Mouse (Mus musculus) intestine, embryonic 16.5 days (tissue): Measurements from ENCODE around the gene Zfr2. TPM values are rescaled to one million over a fixed set of nuclear protein-coding genes. Genes with fewer than 3 reads are reported as not detected.
"Not testable (repeated sequence)": the region's sequence is repeated elsewhere in the genome, so short reads cannot be mapped to it uniquely, and the experiment has no call there.

Experiments
- ATAC-seq: fragments of 200-750 bp; cut with Nextera tagmentation; 2 replicates; pipeline ENCODE4 v1.8.0; 2017; ENCODE audit warnings: moderate TSS enrichment, moderate library complexity
- H3K27ac ChIP-seq: fragments of 300-500 bp; sonication (generic); 2 replicates; pipeline ENCODE4 v1.5.1; 2014; ENCODE audit warnings: mild to moderate bottlenecking, low read length
- H3K27me3 ChIP-seq: fragments of 300-500 bp; sonication (generic); replicated peaks from 2 replicates; pipeline ENCODE4 v1.6.1; 2014; ENCODE audit warnings: low read length, control low read depth, mixed read lengths; ENCODE audit not compliant: control insufficient read depth, insufficient read depth
- H3K36me3 ChIP-seq: fragments of 300-500 bp; sonication (generic); 2 replicates; pipeline ENCODE4 v1.6.1; 2014; ENCODE audit warnings: low read length, control low read depth; ENCODE audit not compliant: control insufficient read depth, insufficient read depth
- H3K4me1 ChIP-seq: fragments of 300-500 bp; sonication (generic); 2 replicates; pipeline ENCODE4 v1.6.1; 2014; ENCODE audit warnings: low read length, control low read depth, mixed read lengths; ENCODE audit not compliant: control insufficient read depth, insufficient read depth
- H3K4me2 ChIP-seq: fragments of 300-500 bp; sonication (generic); 2 replicates; pipeline ENCODE4 v1.6.1; 2014; ENCODE audit warnings: low read depth, low read length, control low read depth
- H3K4me3 ChIP-seq: fragments of 300-500 bp; sonication (generic); 2 replicates; pipeline ENCODE4 v1.5.1; 2014; ENCODE audit warnings: mild to moderate bottlenecking, low read length
- H3K9ac ChIP-seq: fragments of 300-500 bp; sonication (generic); 2 replicates; pipeline ENCODE4 v1.6.1; 2014; ENCODE audit warnings: low read depth, low read length
- H3K9me3 ChIP-seq: fragments of 300-500 bp; sonication (generic); 2 replicates; pipeline ENCODE4 v1.6.1; 2016; ENCODE audit warnings: low read length, control low read depth; ENCODE audit not compliant: control insufficient read depth
- WGBS: fragments of 180-500 bp; shearing (Covaris S2); extraction: QIAGEN DNeasy Blood & Tissue Kit; methylation state at CpG from one replicate; pipeline ENCODE4 v1.1.7; 2014; 5-methylcytosine and 5-hydroxymethylcytosine counted together
- polyA plus RNA-seq: library from polyadenylated mRNA; unstranded; fragments of >200 nt; fragmentation: Nextera tagmentation; extraction: Ambion mirVana; gene quantifications from 2 replicates; pipeline ENCODE4 v1.2.1, GENCODE M21; 2015

Gene Zfr2
- polyA plus RNA-seq, 1 experiment from 2014 or later: 7.1 TPM

- Histone ChIP-seq H3K4me1 (peaks cover 5% of the 10 kb centered on the region), H3K9me3 (no peaks in the 10 kb centered on the region), H3K27me3 (no peaks in the 10 kb centered on the region), H3K9ac (no peak overlapping the region), H3K4me3 (no peak overlapping the region), H3K36me3 (no peaks in the 10 kb centered on the region), H3K4me2 (no peak overlapping the region), H3K27ac (no peak overlapping the region)
- no peak for ATAC-seq
- 76% methylated on average over 20 of the region's 20 CpGs for WGBS
Measured at GRCm38 (mm10) chr10:81200605-81201287, 32.2 kb upstream of the Zfr2 start.

- H3K4me3 ChIP-seq: no peak within 1 kb of the TSS
- no peaks in the 10 kb centered on the region for H3K9me3 ChIP-seq
- H3K9ac ChIP-seq: no peak within 1 kb of the TSS
- WGBS: 58% methylated on average over 13 of the region's 13 CpGs
- H3K27me3 ChIP-seq: no peaks in the 10 kb centered on the region
- ATAC-seq: no peak
- peaks cover 5% of the 10 kb centered on the region for H3K4me1 ChIP-seq
- H3K4me2 ChIP-seq: no peak within 1 kb of the TSS
- no peaks in the 10 kb centered on the region for H3K36me3 ChIP-seq
- H3K27ac ChIP-seq: no peak within 1 kb of the TSS
Measured at GRCm38 (mm10) chr10:81201807-81202758, 30.9 kb upstream of the Zfr2 start, which contains the start of gene Nmrk2. Gene Nmrk2, minus strand, starts transcription at chr10:81202051.

- Histone ChIP-seq H3K4me1 (peaks cover 5% of the 10 kb centered on the region), H3K4me3 (no peak overlapping the region), H3K36me3 (no peaks in the 10 kb centered on the region), H3K4me2 (no peak overlapping the region), H3K27me3 (no peaks in the 10 kb centered on the region), H3K27ac (peak overlapping the region; percentile 68; the same call in 1 of the 2 replicates), H3K9me3 (no peaks in the 10 kb centered on the region), H3K9ac (no peak overlapping the region)
- peak; percentile 94 for ATAC-seq
- WGBS: 56% methylated on average over 8 of the region's 8 CpGs
Measured at GRCm38 (mm10) chr10:81202978-81203720, 29.8 kb upstream of the Zfr2 start.

GRCm38 (mm10) chr10:81204137-81204536, 28.8 kb upstream of the Zfr2 start:
- no peak overlapping the region for H3K27ac ChIP-seq
- H3K27me3 ChIP-seq: no peaks in the 10 kb centered on the region
- no peak overlapping the region for H3K9ac ChIP-seq
- peaks cover 5% of the 10 kb centered on the region for H3K4me1 ChIP-seq
- ATAC-seq: no peak
- no peaks in the 10 kb centered on the region for H3K9me3 ChIP-seq
- no peak overlapping the region for H3K4me3 ChIP-seq
- no peaks in the 10 kb centered on the region for H3K36me3 ChIP-seq
- H3K4me2 ChIP-seq: no peak overlapping the region
- 77% methylated on average over 4 of the region's 4 CpGs for WGBS

GRCm38 (mm10) chr10:81210154-81210553, 22.8 kb upstream of the Zfr2 start:
- no peaks in the 10 kb centered on the region for H3K4me1 ChIP-seq
- no peaks in the 10 kb centered on the region for H3K36me3 ChIP-seq
- no peaks in the 10 kb centered on the region for H3K27me3 ChIP-seq
- no peak overlapping the region for H3K4me3 ChIP-seq
- WGBS: 93% methylated on average over 5 of the region's 5 CpGs
- H3K9ac ChIP-seq: no peak overlapping the region
- H3K9me3 ChIP-seq: no peaks in the 10 kb centered on the region
- no peak for ATAC-seq
- no peak overlapping the region for H3K4me2 ChIP-seq
- no peak overlapping the region for H3K27ac ChIP-seq

GRCm38 (mm10) chr10:81216260-81216659, 16.7 kb upstream of the Zfr2 start:
- WGBS: 88% methylated on average over 6 of the region's 6 CpGs
- no peaks in the 10 kb centered on the region for H3K27me3 ChIP-seq
- no peaks in the 10 kb centered on the region for H3K9me3 ChIP-seq
- no peak overlapping the region for H3K27ac ChIP-seq
- H3K4me3 ChIP-seq: no peak overlapping the region
- no peaks in the 10 kb centered on the region for H3K36me3 ChIP-seq
- no peaks in the 10 kb centered on the region for H3K4me1 ChIP-seq
- no peak for ATAC-seq
- H3K4me2 ChIP-seq: no peak overlapping the region
- no peak overlapping the region for H3K9ac ChIP-seq

GRCm38 (mm10) chr10:81216810-81217209, 16.1 kb upstream of the Zfr2 start:
- H3K4me3 ChIP-seq: no peak overlapping the region
- no peaks in the 10 kb centered on the region; the same call in 1 of the 2 replicates for H3K4me1 ChIP-seq
- no peaks in the 10 kb centered on the region for H3K27me3 ChIP-seq
- H3K9me3 ChIP-seq: no peaks in the 10 kb centered on the region
- 86% methylated on average over 6 of the region's 6 CpGs for WGBS
- H3K27ac ChIP-seq: no peak overlapping the region
- no peak for ATAC-seq
- H3K9ac ChIP-seq: no peak overlapping the region
- no peaks in the 10 kb centered on the region for H3K36me3 ChIP-seq
- no peak overlapping the region for H3K4me2 ChIP-seq

- not testable (repeated sequence) for H3K9me3 ChIP-seq, H3K9ac ChIP-seq, H3K4me3 ChIP-seq, H3K27me3 ChIP-seq, ATAC-seq, H3K4me2 ChIP-seq, H3K27ac ChIP-seq, H3K36me3 ChIP-seq, H3K4me1 ChIP-seq
- 26% methylated on average over 1 of the region's 1 CpGs for WGBS
Measured at GRCm38 (mm10) chr10:81217267-81217666, 15.7 kb upstream of the Zfr2 start.

- no peaks in the 10 kb centered on the region for H3K27me3 ChIP-seq
- H3K9me3 ChIP-seq: no peaks in the 10 kb centered on the region
- no peak overlapping the region for H3K4me2 ChIP-seq
- no peaks in the 10 kb centered on the region for H3K36me3 ChIP-seq
- no peak overlapping the region for H3K9ac ChIP-seq
- H3K4me3 ChIP-seq: no peak overlapping the region
- no peak overlapping the region for H3K27ac ChIP-seq
- H3K4me1 ChIP-seq: no peaks in the 10 kb centered on the region; the same call in 1 of the 2 replicates
- WGBS: 27% methylated on average over 7 of the region's 7 CpGs
- ATAC-seq: peak; percentile 55
Measured at GRCm38 (mm10) chr10:81217964-81218363, 15.0 kb upstream of the Zfr2 start.
